19 mouse cellular contexts compared by ENCODE assay signal in the genomic region with DNA sequence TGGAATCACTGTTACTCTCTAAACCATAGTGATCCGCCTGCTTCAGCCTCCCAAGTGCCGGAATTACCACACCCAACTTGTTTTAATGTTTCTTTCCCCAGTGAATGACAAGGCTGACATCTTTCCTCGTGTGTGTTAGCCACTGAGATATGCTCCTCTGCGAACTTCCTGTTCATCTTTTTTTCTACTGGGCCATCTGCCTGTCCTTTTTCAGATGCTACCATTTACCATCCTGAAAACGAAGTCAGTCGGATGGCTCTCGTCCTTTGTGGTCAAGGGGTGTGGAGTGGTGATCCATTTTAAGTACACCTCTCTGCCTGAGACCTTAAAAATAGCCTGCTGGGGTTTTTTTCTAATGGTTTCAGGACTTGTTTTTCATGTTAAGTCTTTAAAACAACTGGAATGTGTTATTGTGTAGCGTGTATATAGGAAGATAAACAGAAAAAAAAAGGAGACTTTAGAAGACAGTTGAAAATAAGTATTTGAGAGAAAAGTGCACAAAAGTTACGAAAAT. TPM values are rescaled to one million over a fixed set of nuclear protein-coding genes. Genes with fewer than 3 reads are reported as not detected.
DNase-seq lines count a peak whose midpoint lies in the region; ATAC-seq and TF ChIP-seq lines count a peak whose summit lies in the region.
"Had no signal": no experiment of that assay in that cellular context is flagged by ENCODE, and none has a peak within 500 bp of the region (broad histone marks: within the 10 kb centered on the region; RNA-seq: fewer than 3 reads in every experiment).

No protein-coding gene starts in this region.

- H3K9me3 ChIP-seq in CH12.LX (replicated peaks; ENCODE audit: low read length), result no peaks in the 10 kb centered on the region
- no peaks in the 10 kb centered on the region for H3K9me3 ChIP-seq in forebrain, embryonic 12.5 days
- H3K9me3 ChIP-seq: G1E had no signal

- TF ChIP-seq POLR2A in CH12.LX (IDR thresholded peaks at IDR 0.05; ENCODE audit: low read depth, low read length), result no peak
- no peak for TF ChIP-seq POLR2A in small intestine, adult 2 months (IDR thresholded peaks at IDR 0.05; ENCODE audit: low read depth, low read length)

- H3K27ac ChIP-seq in CH12.LX (ENCODE audit: insufficient read depth, low read depth), result peak overlapping the region; percentile 44; the same call in 1 of the 2 replicates
- H3K27ac ChIP-seq in small intestine, adult 2 months (ENCODE audit: insufficient read depth, low read depth, low read length), result peak overlapping the region; percentile 72; the same call in 1 of the 2 replicates
- no peak overlapping the region for H3K27ac ChIP-seq in forebrain, embryonic 12.5 days

- H3K79me2 ChIP-seq in CH12.LX (replicated peaks; ENCODE audit: control insufficient read depth, extremely low read depth, insufficient read depth, poor library complexity, severe bottlenecking), result no peaks in the 10 kb centered on the region

- H3K4me3 ChIP-seq in CH12.LX (replicated peaks in 1 of 3; ENCODE audit: low read depth in 2 of 3, low read length in 2 of 3, poor library complexity in 1 of 3), result no peak overlapping the region
- no peak overlapping the region for H3K4me3 ChIP-seq in small intestine, adult 2 months (ENCODE audit: low read depth, low read length)
- H3K4me3 ChIP-seq in forebrain, embryonic 12.5 days (replicated peaks), result no peak overlapping the region

- H3K4me2 ChIP-seq in CH12.LX (ENCODE audit: insufficient read depth, low read depth, poor library complexity, severe bottlenecking), result no peak overlapping the region
- H3K4me2 ChIP-seq in forebrain, embryonic 12.5 days, result no peak overlapping the region

- no peak for ATAC-seq in forebrain, embryonic 12.5 days (ENCODE audit: low FRiP score)
- ATAC-seq: activated CD4-positive, CD25-positive, alpha-beta regulatory T cell, adult 4 months; CD4-positive, CD25-positive, alpha-beta regulatory T cell, adult 4 months; Patski had no signal

- peaks cover 31 to 49% of the 10 kb centered on the region in 2 experiments for H3K4me1 ChIP-seq in CH12.LX (ENCODE audit: control insufficient read depth in 1 of 2, insufficient read depth in 2 of 2)
- H3K4me1 ChIP-seq in small intestine, adult 2 months (ENCODE audit: control insufficient read depth, insufficient read depth, insufficient read length, low read length), result no peaks in the 10 kb centered on the region
- 0 out of 2 replicates have a peak, but pooled peaks cover 4% of the 10 kb centered on the region for H3K4me1 ChIP-seq in forebrain, embryonic 12.5 days

- dilution Hi-C loops in CH12.LX (cut with MboI; ENCODE audit: extremely low pct_ligation_motif_present, extremely low pct_unique_long_range_greater_than_20kb, low sequenced_read_pairs), result no loop called here

- WGBS in small intestine, adult 2 months, result 81% methylated on average over 9 of the region's 9 CpGs
- 90% methylated on average over 9 of the region's 9 CpGs for WGBS in forebrain, embryonic 12.5 days

- DNase-seq in CH12.LX (ENCODE audit: extremely low read depth), result peak; percentile 48
- DNase-seq in right cerebral cortex, adult 18-20 months, result no peak
- DNase-seq: adrenal gland, adult 2 months; adrenal gland, adult 8-10 months; adrenal gland, postnatal 10 days; adrenal gland, postnatal 14 days; adrenal gland, postnatal 25 days; adrenal gland, postnatal 36 days; B cell, adult 2 months; cerebellum, adult 11 months; cerebellum, adult 11-12 months; cerebellum, adult 18-20 months; cerebellum, adult 2 months had no signal

- TF ChIP-seq CTCF in CH12.LX (conservative IDR thresholded peaks at IDR 0.05 in 1 of 2, IDR thresholded peaks at IDR 0.05 in 1 of 2; ENCODE audit: low read depth in 2 of 2, low read length in 2 of 2), result no peak
- no peak for TF ChIP-seq CTCF in small intestine, adult 2 months (IDR thresholded peaks at IDR 0.05; ENCODE audit: extremely low read depth, insufficient read length, insufficient replicate concordance, low read depth, low read length)

- in situ Hi-C loops in CH12.LX (cut with MboI; ENCODE audit: low pct_ligation_motif_present, low pct_unique_long_range_greater_than_20kb, low sequenced_read_pairs), result loop anchor here (10.0 to 25.0 kb wide), 4 partner anchors 125 to 1115 kb away; no protein-coding TSS in a partner anchor

- no peak overlapping the region for H3K9ac ChIP-seq in CH12.LX (ENCODE audit: insufficient read depth, low read depth)
- no peak overlapping the region for H3K9ac ChIP-seq in forebrain, embryonic 12.5 days

- peaks cover 0 to 10% of the 10 kb centered on the region in 2 experiments for H3K36me3 ChIP-seq in CH12.LX (replicated peaks in 1 of 2; ENCODE audit: control insufficient read depth in 1 of 2, insufficient read depth in 1 of 2, low read length in 1 of 2)
- no peaks in the 10 kb centered on the region for H3K36me3 ChIP-seq in small intestine, adult 2 months (ENCODE audit: control insufficient read depth, insufficient read depth, low read length)
- no peaks in the 10 kb centered on the region for H3K36me3 ChIP-seq in forebrain, embryonic 12.5 days (replicated peaks)

- TF ChIP-seq EP300 in CH12.LX (IDR thresholded peaks at IDR 0.05; ENCODE audit: low read length), result peak; percentile 33; the same call in 1 of the 2 replicates

- TF ChIP-seq RAD21 in CH12.LX (IDR thresholded peaks at IDR 0.05; ENCODE audit: low read depth, low read length), result no peak

- no peaks in the 10 kb centered on the region for H3K27me3 ChIP-seq in CH12.LX (replicated peaks)
- H3K27me3 ChIP-seq in small intestine, adult 2 months (ENCODE audit: control insufficient read depth, insufficient read depth, low read length), result no peaks in the 10 kb centered on the region
- peaks cover 4% of the 10 kb centered on the region; the same call in 1 of the 2 replicates for H3K27me3 ChIP-seq in forebrain, embryonic 12.5 days
- H3K27me3 ChIP-seq: Patski had no signal

TF ChIP-seq in CH12.LX, 34 proteins besides CTCF, POLR2A, EP300 and RAD21:
- no peak for TF ChIP-seq RCOR1 (conservative IDR thresholded peaks at IDR 0.05; ENCODE audit: low read depth, low read length)
- peak; percentile 50; the same call in 1 of the 2 replicates for TF ChIP-seq IRF4 (IDR thresholded peaks at IDR 0.05; ENCODE audit: low read depth, low read length)
- TF ChIP-seq ELF1 (IDR thresholded peaks at IDR 0.05; ENCODE audit: low read depth, low read length), result peak; percentile 47; the same call in 1 of the 2 replicates
- TF ChIP-seq MAX (IDR thresholded peaks at IDR 0.05; ENCODE audit: low read length), result 0 out of 2 replicates have a peak, but pooled peaks have one; percentile 74
- TF ChIP-seq ZNF384 (IDR thresholded peaks at IDR 0.05; ENCODE audit: low read depth, low read length), result peak; percentile 75
- TF ChIP-seq BHLHE40 (IDR thresholded peaks at IDR 0.05; ENCODE audit: low read depth, low read length), result peak; percentile 20; the same call in 1 of the 2 replicates
- TF ChIP-seq USF2 (conservative IDR thresholded peaks at IDR 0.05; ENCODE audit: low read depth, low read length), result no peak
- peak; percentile 97 for TF ChIP-seq MEF2A (IDR thresholded peaks at IDR 0.05; ENCODE audit: borderline replicate concordance, low read depth, low read length)

RNA-seq across cellular contexts. Expression of a gene that starts 54.2 kb away (rescaled TPM):
- total RNA-seq in CH12.LX (2012; rRNA removed), result 45.2 and 52.6 TPM in 2 replicates
- 58.9 and 62.4 TPM in 2 replicates for total RNA-seq in CH12.LX (2014; rRNA removed)
- 66.3 and 69.6 TPM in 2 replicates for polyA plus RNA-seq in CH12.LX (2012; ENCODE audit: insufficient read length, low read depth)
- 2.1 and 4.2 TPM in 2 replicates for polyA plus RNA-seq in small intestine, adult 2 months (2012; rRNA removed)
- 79.9 and 82.6 TPM in 2 replicates for polyA plus RNA-seq in forebrain, embryonic 12.5 days (2016; fragmentation: Nextera tagmentation; extraction: Ambion mirVana)

Comparison
In these comparisons a context has a peak if more than half of its experiments do, and no peak if none do; other contexts are left out.
1. RNA of a gene that starts 54.2 kb away (polyA plus RNA-seq): 79.9 to 82.6 TPM in forebrain, embryonic 12.5 days and 66.3 to 69.6 TPM in CH12.LX; 2.1 to 4.2 TPM in small intestine, adult 2 months; every median in the first group is over 10 times any median in the second.